Mouse (Mus musculus) hindbrain, postnatal 0 days (tissue): Measurements from ENCODE around the gene Ppm1f. TPM values are rescaled to one million over a fixed set of nuclear protein-coding genes. Genes with fewer than 3 reads are reported as not detected.

ENCODE experiments used
- ATAC-seq: fragments of 200-750 bp; cut with Nextera tagmentation; 2 replicates; pipeline ENCODE4 v1.8.0; 2017; ENCODE audit warnings: mild to moderate bottlenecking, moderate TSS enrichment, moderate library complexity
- DNase-seq: peaks from one replicate; pipeline ENCODE4 v3.0.0-alpha.2; 2015; ENCODE audit warnings: low spot score
- H3K27ac ChIP-seq: fragments of 300-500 bp; sonication (generic); 2 replicates; pipeline ENCODE4 v1.5.1; 2014; ENCODE audit warnings: mild to moderate bottlenecking
- H3K27me3 ChIP-seq: fragments of 300-500 bp; sonication (generic); 2 replicates; pipeline ENCODE4 v1.6.1; 2014; ENCODE audit warnings: low read length, mixed read lengths; ENCODE audit not compliant: insufficient read depth
- H3K36me3 ChIP-seq: fragments of 300-500 bp; sonication (generic); 2 replicates; pipeline ENCODE4 v1.6.1; 2014; ENCODE audit warnings: low read length, mixed read lengths; ENCODE audit not compliant: insufficient read depth
- H3K4me1 ChIP-seq: fragments of 300-500 bp; sonication (generic); 2 replicates; pipeline ENCODE4 v1.6.1; 2014; ENCODE audit warnings: antibody characterized with exemption, low read length, mixed read lengths; ENCODE audit not compliant: insufficient read depth
- H3K4me2 ChIP-seq: fragments of 300-500 bp; sonication (generic); 2 replicates; pipeline ENCODE4 v1.6.1; 2014; ENCODE audit warnings: low read depth, mild to moderate bottlenecking, low read length, moderate library complexity, mixed read lengths
- H3K4me3 ChIP-seq: fragments of 300-500 bp; sonication (generic); 2 replicates; pipeline ENCODE4 v1.5.1; 2014; ENCODE audit warnings: low read length
- H3K9ac ChIP-seq: fragments of 300-500 bp; sonication (generic); replicated peaks from 2 replicates; pipeline ENCODE4 v1.6.1; 2014; ENCODE audit warnings: mild to moderate bottlenecking, low read length, moderate library complexity, mixed read lengths
- H3K9me3 ChIP-seq: fragments of 300-500 bp; sonication (generic); 2 replicates; pipeline ENCODE4 v1.6.1; 2016; ENCODE audit warnings: low read length, mixed read lengths
- CTCF ChIP-seq: IDR thresholded peaks from 2 replicates; pipeline ENCODE4 v1.5.1; 2016; ENCODE audit warnings: antibody characterized with exemption, control low read depth, low read depth
- WGBS: fragments of 180-500 bp; shearing (Covaris S2); extraction: QIAGEN DNeasy Blood & Tissue Kit; methylation state at CpG from one replicate; pipeline ENCODE4 v1.1.7; 2014; 5-methylcytosine and 5-hydroxymethylcytosine counted together
- polyA plus RNA-seq: library from polyadenylated mRNA; unstranded; fragments of >200 nt; fragmentation: Nextera tagmentation; extraction: Ambion mirVana; gene quantifications from 2 replicates; pipeline ENCODE4 v1.2.1, GENCODE M21; 2015
- total RNA-seq: library from RNA; depleted of rRNA; stranded (reverse); fragments of >200 nt; gene quantifications from 2 replicates; pipeline ENCODE4 v1.2.3, GENCODE M21; 2014

Gene Ppm1f
- total and polyA plus RNA-seq, 2 experiments from 2014 or later, result 12.6 to 37.9 TPM

GRCm38 (mm10) chr16:16930326-16930725 lies 34.1 kb downstream of the Ppm1f start:
- H3K9me3 ChIP-seq, result no peaks in the 10 kb centered on the region
- WGBS, result 92% methylated on average over 3 of the region's 3 CpGs
- H3K4me3 ChIP-seq, result no peak overlapping the region
- no peaks in the 10 kb centered on the region for H3K27me3 ChIP-seq
- H3K9ac ChIP-seq, result no peak overlapping the region
- no peaks in the 10 kb centered on the region for H3K36me3 ChIP-seq
- H3K27ac ChIP-seq, result no peak overlapping the region; the same call in 1 of the 2 replicates
- TF ChIP-seq CTCF, result no peak
- H3K4me1 ChIP-seq, result 0 out of 2 replicates have a peak, but pooled peaks cover 3% of the 10 kb centered on the region
- DNase-seq (no peak), ATAC-seq (0 out of 2 replicates have a peak, but pooled peaks have one; percentile 8)
- H3K4me2 ChIP-seq, result no peak overlapping the region

- no peak overlapping the region for H3K4me3 ChIP-seq
- peak; percentile 62 for DNase-seq
- no peaks in the 10 kb centered on the region for H3K27me3 ChIP-seq
- no peaks in the 10 kb centered on the region for H3K9me3 ChIP-seq
- H3K36me3 ChIP-seq, result no peaks in the 10 kb centered on the region
- 35% methylated on average over 5 of the region's 5 CpGs for WGBS
- no peak overlapping the region for H3K27ac ChIP-seq
- ATAC-seq, result peak; percentile 78
- no peak for TF ChIP-seq CTCF
- H3K9ac ChIP-seq, result no peak overlapping the region
- no peak overlapping the region for H3K4me2 ChIP-seq
- 0 out of 2 replicates have a peak, but pooled peaks cover 3% of the 10 kb centered on the region for H3K4me1 ChIP-seq
These were observed 34.6 kb downstream of the Ppm1f start for GRCm38 (mm10) chr16:16930810-16931296.

- Histone ChIP-seq H3K36me3 (no peaks in the 10 kb centered on the region), H3K27me3 (no peaks in the 10 kb centered on the region), H3K9me3 (no peaks in the 10 kb centered on the region), H3K4me2 (no peak overlapping the region), H3K4me3 (no peak overlapping the region), H3K9ac (no peak overlapping the region), H3K27ac (no peak overlapping the region), H3K4me1 (no peaks in the 10 kb centered on the region)
- no peak for DNase-seq
- no peak for TF ChIP-seq CTCF
- no peak for ATAC-seq
- WGBS, result 92% methylated on average over 9 of the region's 9 CpGs
These were observed 43.3 kb downstream of the Ppm1f start for GRCm38 (mm10) chr16:16939543-16939942.

DNA sequence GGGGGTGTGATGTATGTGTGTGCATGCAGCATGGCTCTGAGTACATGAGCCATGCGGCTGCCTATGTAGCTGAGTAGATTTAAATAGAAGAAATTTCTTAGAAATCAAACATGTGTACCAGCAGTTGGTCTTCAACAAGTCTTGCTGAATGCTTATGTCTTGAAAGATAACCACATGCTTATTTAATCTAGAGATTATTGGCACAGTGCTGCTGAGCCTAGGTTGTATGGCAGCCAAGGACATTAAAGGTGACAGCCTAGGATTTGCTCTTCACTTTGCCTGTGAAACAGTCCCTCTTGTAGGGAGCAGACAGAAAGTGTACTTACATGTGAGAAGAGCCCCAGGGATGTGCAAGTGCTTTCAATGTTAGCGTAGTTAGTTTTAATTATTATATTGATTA lies 44.8 kb downstream of the Ppm1f start:
- no peak overlapping the region for H3K9ac ChIP-seq
- H3K27ac ChIP-seq, result no peak overlapping the region
- H3K36me3 ChIP-seq, result no peaks in the 10 kb centered on the region
- no peak for ATAC-seq
- no peak for TF ChIP-seq CTCF
- WGBS, result 89% methylated on average over 2 of the region's 2 CpGs
- no peaks in the 10 kb centered on the region for H3K4me1 ChIP-seq
- no peak overlapping the region for H3K4me3 ChIP-seq
- H3K27me3 ChIP-seq, result no peaks in the 10 kb centered on the region
- no peak for DNase-seq
- no peaks in the 10 kb centered on the region for H3K9me3 ChIP-seq
- no peak overlapping the region for H3K4me2 ChIP-seq

DNA sequence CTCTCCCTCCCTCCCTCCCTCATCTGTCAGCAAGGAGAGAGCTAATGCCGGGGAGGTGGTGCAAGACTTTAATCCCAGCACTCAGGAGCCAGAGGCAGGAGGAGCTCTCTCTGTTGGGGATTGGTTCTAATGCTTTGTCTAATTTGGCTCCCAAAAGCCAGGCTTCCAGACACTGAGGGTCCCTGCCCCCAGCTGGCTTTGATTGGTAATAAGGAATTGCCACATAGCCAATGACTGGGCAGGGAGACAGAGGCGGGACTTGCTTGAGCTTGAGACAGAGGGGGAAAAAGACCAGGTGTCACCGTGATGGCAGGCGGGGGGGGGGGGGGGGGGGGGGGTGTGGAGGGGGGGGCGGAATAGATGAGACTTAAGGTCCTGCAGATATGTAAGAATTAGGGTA lies 62.3 kb downstream of the Ppm1f start:
- Histone ChIP-seq H3K27ac (no peak overlapping the region), H3K9me3 (no peaks in the 10 kb centered on the region), H3K4me1 (no peaks in the 10 kb centered on the region), H3K9ac (no peak overlapping the region), H3K36me3 (no peaks in the 10 kb centered on the region), H3K27me3 (no peaks in the 10 kb centered on the region), H3K4me3 (no peak overlapping the region), H3K4me2 (no peak overlapping the region)
- ATAC-seq (no peak; the same call in 1 of the 2 replicates), DNase-seq (peak; percentile 6)
- 19% methylated on average over 3 of the region's 5 CpGs for WGBS
- no peak for TF ChIP-seq CTCF

- Histone ChIP-seq H3K4me3 (no peak overlapping the region), H3K36me3 (no peaks in the 10 kb centered on the region), H3K9ac (no peak overlapping the region), H3K4me2 (no peak overlapping the region), H3K27me3 (no peaks in the 10 kb centered on the region), H3K9me3 (no peaks in the 10 kb centered on the region), H3K27ac (no peak overlapping the region), H3K4me1 (no peaks in the 10 kb centered on the region)
- TF ChIP-seq CTCF, result no peak
- ATAC-seq, result no peak
- 83% methylated on average over 6 of the region's 6 CpGs for WGBS
- DNase-seq, result no peak
These were observed 63.6 kb downstream of the Ppm1f start for GRCm38 (mm10) chr16:16959907-16960306.

DNA sequence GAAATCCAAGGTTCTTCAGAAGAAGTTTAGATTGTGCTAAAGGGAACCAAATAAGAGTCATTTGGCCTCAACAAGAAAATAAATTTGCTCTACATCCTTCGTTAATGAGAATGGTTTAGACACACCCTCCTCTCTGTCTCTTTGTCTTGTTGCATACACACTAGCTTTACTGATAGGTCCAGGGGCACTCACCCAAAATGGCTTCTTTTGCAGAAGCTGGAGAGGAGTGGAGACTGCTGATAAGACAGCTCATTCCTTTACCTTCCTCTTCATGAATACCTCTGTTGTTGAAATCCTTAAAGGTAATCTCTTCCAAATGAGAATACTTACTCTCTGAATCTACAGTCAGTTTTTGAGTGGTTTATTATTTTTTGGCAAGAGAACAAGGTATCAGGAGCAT lies 68.9 kb downstream of the Ppm1f start:
- no peaks in the 10 kb centered on the region for H3K36me3 ChIP-seq
- ATAC-seq (no peak), DNase-seq (no peak)
- H3K9me3 ChIP-seq, result no peaks in the 10 kb centered on the region
- 67% methylated on average over 1 of the region's 1 CpGs for WGBS
- H3K4me3 ChIP-seq, result no peak overlapping the region
- no peak overlapping the region for H3K9ac ChIP-seq
- H3K27ac ChIP-seq, result no peak overlapping the region
- H3K4me1 ChIP-seq, result no peaks in the 10 kb centered on the region
- no peak for TF ChIP-seq CTCF
- H3K4me2 ChIP-seq, result no peak overlapping the region
- H3K27me3 ChIP-seq, result no peaks in the 10 kb centered on the region
